Mouse (Mus musculus) lung, postnatal 14 days (tissue): Measurements from ENCODE around the gene Lrrc29.

Source experiments
- DNase-seq: peaks from one replicate; pipeline ENCODE4 v3.0.0; 2021

Lrrc29 gene

DNA sequence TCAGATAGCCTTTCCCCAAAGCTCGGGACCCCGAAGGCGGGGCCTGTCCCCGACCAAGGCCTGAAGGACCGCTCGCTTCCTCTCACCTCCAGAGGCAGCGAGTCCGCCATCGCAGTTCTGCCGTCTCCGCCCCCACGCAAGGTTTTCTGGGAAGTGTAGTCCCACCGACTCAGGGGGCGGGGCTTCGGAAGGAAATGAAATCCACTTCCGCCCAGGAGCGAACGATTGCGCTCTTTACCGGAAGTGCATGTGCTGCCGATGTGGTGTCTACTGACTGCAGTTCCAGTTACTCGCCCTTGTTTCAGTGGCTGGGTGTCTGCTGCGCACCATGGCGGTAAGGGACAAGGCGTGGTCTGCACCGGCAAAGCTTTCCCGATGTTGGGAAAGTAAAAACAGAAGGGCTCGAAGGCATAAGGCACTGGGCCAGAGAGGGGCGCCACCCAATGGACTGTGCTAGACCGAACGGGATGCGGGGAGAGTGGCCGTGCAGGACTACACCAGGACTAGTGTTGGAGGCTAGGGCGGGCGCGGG is at the start of gene Lrrc29, which contains the start of gene Tmem208:
TSS of gene Lrrc29 (minus strand) at position 138 of the 532 bp plus-strand sequence.
TSS of gene Tmem208 (plus strand) at position 214 of the 532 bp plus-strand sequence.
- DNase-seq, result peak; percentile 98

DNA sequence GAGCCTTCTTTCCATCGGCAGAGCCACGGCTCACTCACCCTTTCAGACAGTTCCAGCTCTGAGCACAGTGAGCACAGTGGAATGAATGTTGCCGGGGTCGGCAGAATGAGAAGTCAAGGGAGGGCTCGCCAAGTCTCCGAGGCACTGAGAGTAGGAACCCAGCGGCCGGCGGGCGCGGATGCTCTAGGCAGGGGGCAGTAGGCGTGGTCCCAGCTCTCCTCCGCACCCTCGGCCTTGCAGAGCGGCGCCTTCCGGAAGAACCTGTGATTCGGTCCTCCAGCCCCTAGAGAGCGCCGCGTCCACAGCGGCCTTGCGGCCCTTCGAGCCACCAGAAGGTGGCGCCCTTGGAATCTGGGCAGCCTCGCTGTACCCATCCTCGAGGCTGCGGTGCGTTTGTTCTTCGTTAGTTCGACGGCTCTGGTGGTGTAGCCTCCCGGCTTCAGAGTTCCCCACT is 48.5 kb upstream of the Lrrc29 start:
- peak; percentile 43 for DNase-seq

DNA sequence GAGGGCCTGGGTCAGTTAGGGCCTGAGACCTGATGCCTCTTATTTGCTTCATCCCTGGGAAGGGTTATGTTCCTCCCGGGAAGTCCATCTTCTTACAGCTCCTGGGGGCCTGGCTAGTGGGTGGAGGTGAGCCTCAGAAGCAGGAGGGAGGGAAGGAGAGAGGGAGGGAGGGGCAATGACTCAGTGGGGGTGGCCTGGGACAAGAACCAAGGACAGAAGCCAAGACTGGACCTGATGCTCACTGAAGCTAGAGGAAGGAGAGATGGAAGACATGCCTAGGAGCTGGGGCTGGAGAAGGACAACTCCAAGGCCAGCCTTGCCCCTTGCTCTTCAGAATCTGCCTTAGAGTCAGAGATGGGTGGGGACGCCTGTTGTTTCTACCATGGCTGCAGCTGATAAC is 47.0 kb upstream of the Lrrc29 start, which contains the start of gene Plekhg4:
TSS of gene Plekhg4 (plus strand) at position 243 of the 400 bp plus-strand sequence.
- no peak for DNase-seq

DNA sequence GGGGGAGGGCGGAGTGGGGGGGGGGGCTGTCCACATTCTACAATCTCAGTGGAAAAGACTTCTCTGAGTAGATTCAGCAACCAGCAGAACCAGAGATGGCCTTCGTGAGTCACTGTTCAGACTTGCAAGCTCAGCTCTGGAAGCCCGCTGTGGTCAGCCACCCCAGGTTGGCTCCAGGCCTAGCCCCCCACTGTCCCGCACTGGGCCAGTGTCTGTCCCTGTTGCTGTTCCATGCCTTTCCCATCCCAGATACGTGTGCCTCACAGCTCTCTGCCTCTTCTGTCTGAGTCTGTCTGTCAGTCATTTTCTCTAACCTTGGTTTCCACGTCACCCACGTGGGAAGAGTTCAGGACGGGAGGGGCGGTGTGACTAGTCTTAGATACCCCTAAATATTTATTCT is 46.4 kb upstream of the Lrrc29 start:
- DNase-seq, result no peak

DNA sequence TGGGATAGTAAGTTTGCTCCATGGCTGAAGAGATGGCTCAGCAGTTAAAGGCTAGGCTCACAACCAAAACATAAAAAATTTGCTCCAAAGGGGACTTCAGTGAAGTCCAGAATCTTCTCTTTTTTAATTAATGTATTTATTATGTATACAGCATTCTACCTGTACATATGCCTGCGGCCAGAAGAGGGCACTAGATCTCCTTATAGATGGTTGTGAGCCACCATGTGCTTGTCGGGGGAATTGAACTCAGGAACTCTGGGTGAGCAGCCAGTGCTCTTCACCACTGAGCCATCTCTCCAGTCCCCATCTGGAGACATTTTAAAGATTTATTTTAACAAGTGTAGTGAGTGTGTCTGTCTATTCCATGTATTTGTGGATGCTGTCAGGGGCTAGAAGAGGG is 41.0 kb upstream of the Lrrc29 start:
- DNase-seq, result no peak

DNA sequence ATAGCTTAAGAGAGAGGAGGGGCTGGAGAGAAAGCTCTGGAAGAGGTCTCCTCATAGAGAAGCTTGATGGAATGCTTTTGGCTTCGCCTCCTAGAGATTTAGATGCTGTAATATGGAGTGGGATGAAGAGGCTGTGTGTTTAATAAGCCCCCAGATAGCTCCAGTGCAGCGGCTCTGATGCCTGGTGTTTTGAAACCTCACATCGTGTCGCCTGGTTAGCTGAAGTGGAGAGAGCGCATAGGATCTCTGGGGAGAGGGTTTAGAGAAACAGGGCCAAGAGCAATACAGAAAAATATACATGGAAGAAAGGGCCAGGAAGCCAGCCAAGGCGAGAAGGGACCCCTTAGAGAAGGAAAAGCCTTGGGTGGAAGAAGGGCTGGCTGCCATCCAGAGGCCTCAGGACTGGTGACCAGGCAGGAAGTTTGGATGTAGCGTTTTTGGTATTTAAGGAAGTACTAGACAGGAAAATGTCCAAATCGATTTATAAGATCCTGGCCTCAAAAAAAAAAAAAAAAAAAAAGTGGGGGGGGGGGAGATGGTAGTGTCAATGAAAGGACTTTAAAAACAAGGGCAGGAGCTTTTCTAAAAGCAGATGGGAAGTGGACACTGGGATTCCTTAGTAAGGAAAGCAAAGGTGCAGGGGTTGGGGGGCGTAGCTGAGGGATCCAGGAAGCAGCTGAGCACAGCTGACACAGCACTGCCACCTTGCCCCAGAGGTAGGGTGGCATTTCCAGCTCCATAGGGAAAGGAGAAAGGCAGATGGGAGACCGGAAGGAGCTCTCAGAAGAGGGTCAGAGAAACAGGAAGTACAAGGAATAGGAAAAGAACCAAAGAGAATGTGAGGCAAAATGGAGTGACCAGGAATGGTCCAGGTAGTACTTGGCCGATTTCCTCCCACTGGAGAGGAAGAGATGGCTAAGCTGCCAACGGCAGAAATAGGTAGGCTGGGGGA is 35.9 kb upstream of the Lrrc29 start:
- DNase-seq, result peak; percentile 43

DNA sequence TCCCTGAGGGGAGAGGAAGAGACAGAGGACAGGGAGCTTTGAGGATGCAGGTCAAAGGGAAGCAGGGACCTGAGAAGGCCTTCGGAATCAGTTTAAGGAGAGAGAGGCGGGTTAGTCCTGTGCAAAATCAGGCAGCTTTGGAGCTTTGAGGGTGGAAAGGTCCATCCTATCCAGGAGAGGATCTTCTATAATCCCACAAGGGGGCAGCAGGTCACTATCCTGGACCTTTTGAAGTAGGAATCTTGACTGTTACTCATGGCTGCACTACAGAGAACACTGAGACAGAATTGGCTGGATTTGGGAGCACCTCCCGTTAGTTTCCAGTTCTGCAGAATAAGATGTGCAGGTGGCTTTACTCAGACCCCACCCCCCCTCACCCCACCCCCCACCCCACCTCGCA is 33.6 kb upstream of the Lrrc29 start:
- no peak for DNase-seq

DNA sequence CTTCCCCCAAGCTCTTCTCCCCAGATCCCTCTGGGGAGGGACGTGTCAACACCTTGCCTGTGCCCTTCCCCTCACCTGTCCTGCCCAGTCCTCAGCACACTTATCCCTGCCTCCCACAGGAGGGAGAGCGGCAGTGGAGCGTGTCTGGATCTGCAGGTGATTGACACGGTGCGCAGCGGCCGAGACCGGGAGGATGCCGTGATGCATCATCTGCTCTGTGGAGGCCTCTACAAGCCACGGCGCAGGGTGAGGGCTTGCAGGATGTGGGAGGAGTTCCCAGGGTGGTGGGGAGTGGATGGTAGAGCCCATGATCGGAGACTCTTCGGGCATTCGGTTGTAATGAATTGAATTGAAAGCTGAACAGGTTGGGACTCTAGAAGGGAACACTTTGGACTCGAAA is 33.1 kb upstream of the Lrrc29 start:
- DNase-seq, result no peak

DNA sequence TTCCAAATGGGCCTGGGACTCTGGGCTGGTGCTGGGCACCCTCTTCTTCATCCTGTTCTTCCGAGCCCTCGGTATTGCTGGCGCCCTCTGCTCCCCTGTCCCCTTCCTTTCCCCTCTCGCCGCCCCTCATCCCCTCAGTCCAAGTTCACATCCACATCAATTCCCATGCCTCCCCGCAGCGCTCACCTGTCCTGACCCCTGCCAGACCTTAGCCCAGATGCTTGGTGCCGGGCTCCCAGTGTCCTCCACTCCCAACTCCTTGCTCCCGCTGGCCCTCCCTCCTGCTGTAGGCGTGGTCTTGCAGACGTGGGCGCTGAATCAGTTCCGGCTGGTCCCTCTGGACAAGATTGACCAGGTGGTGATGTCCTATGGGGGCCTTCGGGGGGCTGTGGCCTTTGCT is 30.6 kb upstream of the Lrrc29 start:
- no peak for DNase-seq

DNA sequence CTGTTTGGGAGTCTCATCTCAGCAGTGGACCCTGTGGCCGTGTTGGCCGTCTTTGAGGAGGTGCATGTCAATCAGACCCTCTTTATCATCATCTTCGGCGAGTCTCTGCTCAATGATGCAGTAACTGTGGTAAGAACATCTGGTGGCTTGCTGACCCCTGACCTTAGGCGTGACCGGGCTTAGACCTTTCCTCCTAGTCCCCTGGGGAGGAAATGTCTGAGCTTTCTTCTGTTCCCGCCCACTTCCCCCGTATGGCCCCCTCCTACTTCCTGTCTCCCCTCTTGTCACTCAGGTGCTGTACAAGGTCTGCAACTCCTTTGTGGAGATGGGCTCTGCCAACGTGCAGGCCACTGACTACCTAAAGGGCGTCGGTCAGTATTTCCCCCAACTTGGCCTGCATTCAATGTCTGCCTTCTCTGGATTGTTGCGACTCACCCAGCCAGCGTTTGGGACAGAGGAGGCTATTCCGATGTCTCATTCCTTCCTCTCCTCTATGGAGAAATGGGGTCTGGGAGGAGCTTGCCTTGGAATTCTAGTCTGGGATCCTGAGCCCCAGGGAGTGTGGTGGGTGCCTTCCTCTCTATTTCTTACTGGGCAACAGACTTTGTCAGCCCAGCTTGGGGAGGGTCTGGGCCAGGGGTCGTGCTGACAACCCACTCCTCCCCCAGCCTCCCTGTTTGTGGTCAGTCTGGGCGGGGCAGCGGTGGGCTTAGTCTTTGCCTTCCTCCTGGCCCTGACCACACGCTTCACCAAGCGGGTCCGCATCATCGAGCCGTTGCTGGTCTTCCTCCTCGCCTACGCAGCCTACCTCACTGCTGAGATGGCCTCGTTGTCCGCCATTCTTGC is 29.3 kb upstream of the Lrrc29 start:
- no peak for DNase-seq

DNA sequence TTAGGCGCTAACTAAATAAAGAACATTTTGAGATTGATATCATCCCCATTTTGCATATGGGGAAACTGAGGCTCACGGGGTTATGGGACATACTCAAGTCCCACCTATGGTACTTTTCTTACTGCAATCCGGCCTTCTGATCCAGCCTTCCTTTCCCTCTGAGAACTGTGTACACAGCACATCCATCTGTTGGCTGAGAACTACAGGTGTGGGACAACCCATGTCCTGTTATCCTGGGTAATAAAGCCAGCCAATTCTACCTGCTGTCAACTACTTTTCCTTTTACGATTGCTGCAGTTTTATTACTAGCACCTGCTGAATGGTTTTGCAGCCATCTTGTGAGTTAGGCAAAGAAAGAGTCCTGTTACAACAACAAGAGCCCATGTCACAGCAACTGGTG is 28.5 kb upstream of the Lrrc29 start:
- DNase-seq, result no peak

DNA sequence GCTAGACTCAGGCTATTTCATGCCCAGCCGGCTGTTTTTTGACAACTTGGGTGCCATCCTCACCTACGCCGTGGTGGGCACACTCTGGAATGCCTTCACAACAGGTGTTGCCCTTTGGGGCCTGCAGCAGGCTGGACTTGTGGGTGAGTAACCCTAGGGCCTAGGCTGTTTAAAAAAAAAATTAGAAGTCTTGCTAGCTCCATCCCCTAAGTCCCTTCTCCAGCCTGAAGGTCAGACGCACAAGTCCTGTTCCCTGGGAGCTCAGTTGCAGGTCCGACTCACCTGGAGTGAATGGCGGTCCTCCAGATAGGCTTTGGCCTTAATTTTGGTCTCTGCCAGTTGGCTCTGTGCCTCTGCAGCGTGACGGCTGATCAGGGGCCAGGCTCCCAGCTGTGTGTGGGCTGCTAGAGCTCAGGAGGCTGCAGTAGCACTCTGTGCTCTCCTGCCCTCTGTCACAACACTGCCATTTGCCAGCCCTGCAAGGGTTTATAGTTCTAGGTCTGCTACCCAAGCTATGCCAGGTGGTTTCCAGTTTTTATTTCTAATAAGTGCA is 27.6 kb upstream of the Lrrc29 start:
- no peak for DNase-seq

DNA sequence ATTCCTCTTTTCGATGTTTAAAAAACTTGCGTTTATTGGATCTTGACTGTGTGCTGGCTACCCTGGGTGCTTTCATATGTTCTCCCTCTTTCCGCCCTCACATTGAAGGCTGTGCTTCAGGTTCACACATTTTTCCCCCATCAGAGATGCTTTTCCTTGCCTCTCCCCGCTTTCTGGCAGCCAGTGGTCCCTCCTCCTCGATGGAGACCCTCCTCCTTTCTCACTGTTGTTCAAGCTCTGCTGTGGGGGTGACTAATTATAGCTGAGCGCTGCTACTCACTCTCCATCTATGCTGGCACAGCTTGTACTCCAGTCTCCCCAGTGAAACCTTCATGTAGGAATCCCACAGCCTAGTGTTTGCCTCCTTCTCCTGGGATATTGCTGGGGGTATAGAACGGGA is 24.1 kb upstream of the Lrrc29 start:
- no peak for DNase-seq

DNA sequence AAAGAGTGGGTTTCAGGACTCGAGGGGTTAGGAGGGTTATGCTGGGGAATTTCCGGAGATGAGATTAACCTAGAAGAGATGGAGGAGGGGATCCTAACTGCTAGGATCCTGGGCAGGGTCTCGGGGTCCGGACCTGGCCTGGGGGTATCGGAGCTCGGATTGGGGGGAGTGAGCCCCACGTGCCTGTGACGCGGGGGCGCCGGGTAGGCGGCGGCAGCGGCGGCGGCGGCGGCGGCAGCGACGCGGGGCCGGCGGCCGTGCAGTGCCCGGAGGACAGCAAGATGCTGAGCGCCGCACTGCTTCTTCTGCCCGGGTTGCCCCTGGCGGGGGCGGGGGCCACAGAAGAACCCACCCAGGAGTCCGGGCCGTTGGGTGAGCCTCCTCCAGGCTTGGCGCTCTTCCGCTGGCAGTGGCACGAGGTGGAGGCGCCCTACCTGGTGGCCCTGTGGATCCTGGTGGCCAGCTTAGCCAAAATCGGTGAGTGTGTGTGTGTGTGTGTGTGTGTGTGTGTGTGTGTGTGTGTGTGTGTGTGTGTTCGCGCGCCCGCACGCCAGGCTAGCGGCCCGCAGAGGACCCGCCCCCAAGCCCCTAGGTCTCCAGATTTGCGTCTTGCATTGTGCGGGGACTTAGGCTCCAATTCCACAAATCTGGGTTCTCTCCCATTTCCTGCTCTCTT is 23.2 kb upstream of the Lrrc29 start:
- DNase-seq, result no peak

DNA sequence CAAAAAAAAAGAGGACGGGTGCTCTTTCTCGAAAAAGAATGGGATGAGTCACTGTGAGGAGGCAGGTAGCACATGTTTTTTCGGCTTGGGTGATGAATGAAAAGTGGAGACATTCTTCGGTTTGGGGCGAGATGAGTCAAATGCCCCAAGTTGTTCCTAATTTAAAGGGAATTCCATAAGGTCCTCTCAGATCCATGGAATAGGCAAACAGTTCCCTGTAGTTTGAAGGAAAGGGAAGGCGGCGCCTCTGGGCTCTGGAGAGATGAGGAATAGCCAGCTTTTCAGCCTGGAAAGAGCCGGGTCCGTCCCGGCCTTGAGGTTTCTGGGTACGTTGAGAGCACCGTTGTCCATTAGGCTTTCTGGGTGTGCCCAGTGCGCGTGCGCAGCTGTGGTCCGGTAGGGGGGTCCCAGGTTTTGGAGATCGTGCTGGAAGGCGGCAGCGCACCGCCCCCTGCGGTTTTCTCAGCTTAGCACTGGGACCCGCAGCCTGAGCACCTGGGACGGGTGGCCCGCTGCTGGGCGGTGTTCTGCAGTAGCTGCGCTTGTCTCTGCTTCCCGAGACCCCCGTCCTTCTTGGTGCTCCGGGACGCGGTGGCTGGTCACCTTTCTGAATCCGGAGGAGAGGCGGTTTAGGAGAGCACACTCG is 22.5 kb upstream of the Lrrc29 start, which contains the start of gene Slc9a5:
TSS of gene Slc9a5 (plus strand) at position 394 of the 646 bp plus-strand sequence.
- peak; percentile 57 for DNase-seq

DNA sequence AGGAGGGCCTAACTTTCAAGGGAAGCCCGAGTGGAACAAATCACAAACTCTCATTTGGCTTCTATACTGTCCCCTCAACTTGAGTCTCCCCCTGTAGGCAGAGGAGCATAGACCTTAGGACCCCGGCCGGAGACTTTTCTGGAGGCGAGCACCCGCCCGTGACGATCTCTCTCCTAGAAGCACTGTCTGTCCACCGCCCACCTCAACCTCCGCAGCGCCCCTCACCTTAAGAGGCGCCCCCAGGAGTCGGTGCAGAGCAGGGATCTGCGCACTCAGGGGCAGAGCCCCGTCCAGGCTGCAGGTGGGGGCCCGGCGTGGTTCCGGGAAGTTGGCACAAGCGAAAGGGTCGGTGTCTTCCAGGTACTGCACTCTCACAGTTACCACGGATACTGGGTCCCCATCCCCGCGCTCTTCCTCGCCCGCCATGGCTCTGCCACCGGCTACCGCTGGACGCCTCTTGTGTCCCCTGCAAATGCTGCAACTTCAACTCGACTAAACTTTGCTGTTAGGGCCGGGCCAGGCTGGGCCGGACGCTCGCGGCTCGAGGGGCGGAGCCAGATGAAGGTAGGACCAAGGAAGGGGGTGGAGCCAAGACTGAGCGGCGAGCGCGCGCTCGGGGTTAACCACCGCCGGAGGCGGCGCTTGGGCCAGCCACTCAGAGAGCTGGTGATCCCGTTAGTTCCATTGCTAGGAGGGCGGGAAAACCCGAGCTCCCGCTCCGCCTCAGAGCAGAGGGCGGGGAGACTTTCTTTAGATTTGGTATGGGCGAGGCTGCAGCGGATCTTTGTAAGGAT is 21.5 kb upstream of the Lrrc29 start, which contains the start of gene Fhod1:
TSS of gene Fhod1 (minus strand) at position 526 of the 794 bp plus-strand sequence.
- peak; percentile 97 for DNase-seq

DNA sequence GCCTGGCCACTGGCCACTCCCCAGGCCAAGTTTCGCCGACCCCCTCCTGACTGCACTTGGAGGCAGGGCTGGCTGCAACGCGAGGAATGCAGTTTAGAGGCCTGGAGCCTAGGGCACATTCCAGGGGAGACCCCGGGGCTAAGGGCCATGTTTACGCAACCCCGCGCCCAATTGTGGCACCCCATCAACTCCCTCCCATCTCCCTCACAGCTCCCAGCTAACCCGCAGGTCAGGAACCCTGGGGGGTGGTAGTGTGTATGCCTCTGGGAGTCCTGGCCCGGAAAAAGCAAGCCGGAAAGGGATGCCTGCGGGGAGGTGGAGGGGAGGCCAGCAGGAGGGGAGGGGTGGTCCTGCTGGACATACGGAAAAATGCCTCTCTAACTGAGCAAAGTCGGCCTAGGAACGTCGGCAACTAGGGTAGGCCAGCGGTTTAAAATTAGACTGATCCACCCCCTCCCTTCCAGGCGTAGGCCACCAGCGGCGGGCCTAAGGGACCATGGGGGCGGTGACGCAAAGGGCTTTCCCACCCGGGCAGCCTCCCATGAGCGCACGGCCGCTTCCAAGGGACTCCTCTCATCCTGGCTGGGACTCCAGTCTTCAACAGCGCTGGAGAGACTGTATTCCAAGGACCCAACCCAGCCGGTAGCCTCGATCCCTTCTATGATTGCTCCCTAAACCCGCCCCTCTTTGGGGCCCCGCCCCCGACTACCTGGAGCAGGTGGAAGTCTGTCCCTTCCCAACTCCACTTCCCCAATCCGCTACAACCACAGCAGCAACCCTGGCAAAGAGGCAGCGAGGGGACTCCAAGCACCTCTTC is 20.7 kb upstream of the Lrrc29 start:
- DNase-seq, result peak; percentile 82

DNA sequence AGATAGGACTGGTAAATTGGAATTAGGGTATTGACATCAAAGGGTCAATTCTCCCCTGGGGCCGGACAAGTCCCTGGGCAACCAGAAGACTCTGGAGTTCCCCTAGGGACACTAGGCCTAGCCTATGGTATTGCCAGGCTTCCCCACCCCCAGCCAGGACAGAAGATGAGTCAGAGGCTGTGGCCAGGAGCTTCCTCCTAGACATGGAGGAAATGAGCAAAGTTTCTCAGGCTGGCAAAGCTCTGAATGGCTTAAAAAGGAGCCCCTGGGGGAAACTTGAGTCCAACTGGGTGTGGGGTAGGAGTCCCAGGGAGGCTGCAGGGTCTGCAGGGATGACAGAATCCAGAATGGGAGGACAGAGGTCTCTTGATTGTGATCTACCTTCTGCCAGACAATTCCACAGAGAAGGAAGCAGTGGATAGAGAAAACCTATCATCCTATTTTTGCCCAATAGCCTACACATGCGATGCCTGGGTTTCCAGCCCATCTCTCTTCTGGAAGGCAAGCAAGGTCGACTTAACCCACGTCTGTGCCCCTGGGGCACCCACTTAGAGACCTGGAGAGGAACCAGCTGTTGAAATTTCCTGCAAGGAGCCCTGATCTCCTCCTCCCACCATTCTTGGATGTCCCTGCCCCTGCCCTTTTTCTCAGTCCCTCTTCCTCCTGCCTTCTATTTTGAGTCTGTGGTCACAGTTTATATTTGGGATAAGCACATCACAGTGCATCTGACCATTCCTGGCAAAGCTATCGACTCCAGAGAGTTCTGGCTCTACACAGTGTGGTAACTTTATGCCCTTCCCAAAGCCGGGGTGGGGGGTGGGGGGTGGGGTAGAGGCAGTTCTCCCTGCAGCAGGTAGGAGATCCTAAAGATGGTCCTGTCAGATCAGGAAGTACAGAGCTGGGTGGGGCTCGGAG is 19.2 kb upstream of the Lrrc29 start:
- peak; percentile 61 for DNase-seq
